Mouse (Mus musculus) neural tube, embryonic 14.5 days (tissue): ENCODE results near the gene Cfap61. TPM values are rescaled to one million over a fixed set of nuclear protein-coding genes. Genes with fewer than 3 reads are reported as not detected.

Experiments
- ATAC-seq: fragments of 200-750 bp; cut with Nextera tagmentation; 2 replicates; pipeline ENCODE4 v1.8.0; 2017; ENCODE audit warnings: low read depth, mild to moderate bottlenecking, moderate TSS enrichment, moderate library complexity
- H3K27ac ChIP-seq: fragments of 300-500 bp; sonication (generic); 2 replicates; pipeline ENCODE4 v1.5.1; 2014; ENCODE audit warnings: low read depth, mild to moderate bottlenecking, control low read depth, low read length, moderate library complexity, mixed read lengths
- H3K27me3 ChIP-seq: fragments of 300-500 bp; sonication (generic); 2 replicates; pipeline ENCODE4 v1.6.1; 2014; ENCODE audit warnings: low read length; ENCODE audit not compliant: control insufficient read depth, insufficient read depth
- H3K36me3 ChIP-seq: fragments of 300-500 bp; sonication (generic); 2 replicates; pipeline ENCODE4 v1.6.1; 2014; ENCODE audit warnings: low read length, mixed read lengths; ENCODE audit not compliant: control insufficient read depth, insufficient read depth
- H3K4me1 ChIP-seq: fragments of 300-500 bp; sonication (generic); 2 replicates; pipeline ENCODE4 v1.6.1; 2014; ENCODE audit warnings: low read length; ENCODE audit not compliant: control insufficient read depth, insufficient read depth
- H3K4me2 ChIP-seq: fragments of 300-500 bp; sonication (generic); 2 replicates; pipeline ENCODE4 v1.6.1; 2014; ENCODE audit warnings: mild to moderate bottlenecking, low read depth, low read length, control low read depth
- H3K4me3 ChIP-seq: fragments of 300-500 bp; sonication (generic); 2 replicates; pipeline ENCODE4 v1.5.1; 2014; ENCODE audit warnings: low read depth, low read length, control low read depth, mixed read lengths
- H3K9ac ChIP-seq: fragments of 300-500 bp; sonication (generic); replicated peaks from 2 replicates; pipeline ENCODE4 v1.6.1; 2014; ENCODE audit warnings: low read depth, mild to moderate bottlenecking, control low read depth, low read length, mixed read lengths
- H3K9me3 ChIP-seq: fragments of 300-500 bp; sonication (generic); 2 replicates; pipeline ENCODE4 v1.6.1; 2016; ENCODE audit warnings: low read length; ENCODE audit not compliant: control insufficient read depth
- WGBS: fragments of 180-500 bp; shearing (Covaris S2); extraction: QIAGEN DNeasy Blood & Tissue Kit; methylation state at CpG from one replicate; pipeline ENCODE4 v1.1.7; 2014; 5-methylcytosine and 5-hydroxymethylcytosine counted together
- polyA plus RNA-seq: library from polyadenylated mRNA; unstranded; fragments of >200 nt; fragmentation: Nextera tagmentation; extraction: Ambion mirVana; gene quantifications from 2 replicates; pipeline ENCODE4 v1.2.1, GENCODE M21; 2014

The Cfap61 gene
- polyA plus RNA-seq, 1 experiment from 2014 or later, result 4.9 TPM

DNA sequence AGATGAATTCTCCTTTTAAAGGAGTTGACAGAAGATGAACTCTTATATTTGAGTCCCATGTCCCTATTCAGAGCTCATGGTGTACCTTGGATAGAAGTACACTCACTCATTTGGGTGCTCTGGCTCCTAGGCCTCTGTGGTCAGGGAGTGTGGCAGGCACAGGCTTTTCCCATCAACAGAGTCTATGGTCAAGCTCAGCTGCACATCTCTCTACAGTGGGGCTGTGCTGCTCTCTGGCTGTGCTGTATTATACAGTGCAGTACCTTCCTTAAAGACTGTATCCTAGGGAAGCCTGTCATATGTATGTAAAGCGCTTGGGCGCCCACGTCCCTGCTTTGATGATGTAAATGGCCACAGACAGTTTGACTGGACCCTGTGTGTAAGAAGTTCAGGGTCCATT, 323.0 kb downstream of the Cfap61 start:
- no peaks in the 10 kb centered on the region for H3K9me3 ChIP-seq
- no peak overlapping the region for H3K4me2 ChIP-seq
- no peaks in the 10 kb centered on the region for H3K27me3 ChIP-seq
- WGBS, result 83% methylated on average over 3 of the region's 3 CpGs
- H3K9ac ChIP-seq, result no peak overlapping the region
- peaks cover 24% of the 10 kb centered on the region for H3K4me1 ChIP-seq
- no peak overlapping the region for H3K4me3 ChIP-seq
- no peak for ATAC-seq
- H3K36me3 ChIP-seq, result no peaks in the 10 kb centered on the region
- no peak overlapping the region for H3K27ac ChIP-seq

GRCm38 (mm10) chr2:146258736-146259469, 324.3 kb downstream of the Cfap61 start:
- no peak overlapping the region for H3K4me2 ChIP-seq
- H3K4me1 ChIP-seq, result peaks cover 24% of the 10 kb centered on the region
- no peaks in the 10 kb centered on the region for H3K36me3 ChIP-seq
- no peaks in the 10 kb centered on the region for H3K27me3 ChIP-seq
- peak; percentile 50 for ATAC-seq
- peak overlapping the region; percentile 22; the same call in 1 of the 2 replicates for H3K27ac ChIP-seq
- H3K9me3 ChIP-seq, result no peaks in the 10 kb centered on the region
- WGBS, result 23% methylated on average over 10 of the region's 10 CpGs
- H3K9ac ChIP-seq, result no peak overlapping the region
- no peak overlapping the region for H3K4me3 ChIP-seq

DNA sequence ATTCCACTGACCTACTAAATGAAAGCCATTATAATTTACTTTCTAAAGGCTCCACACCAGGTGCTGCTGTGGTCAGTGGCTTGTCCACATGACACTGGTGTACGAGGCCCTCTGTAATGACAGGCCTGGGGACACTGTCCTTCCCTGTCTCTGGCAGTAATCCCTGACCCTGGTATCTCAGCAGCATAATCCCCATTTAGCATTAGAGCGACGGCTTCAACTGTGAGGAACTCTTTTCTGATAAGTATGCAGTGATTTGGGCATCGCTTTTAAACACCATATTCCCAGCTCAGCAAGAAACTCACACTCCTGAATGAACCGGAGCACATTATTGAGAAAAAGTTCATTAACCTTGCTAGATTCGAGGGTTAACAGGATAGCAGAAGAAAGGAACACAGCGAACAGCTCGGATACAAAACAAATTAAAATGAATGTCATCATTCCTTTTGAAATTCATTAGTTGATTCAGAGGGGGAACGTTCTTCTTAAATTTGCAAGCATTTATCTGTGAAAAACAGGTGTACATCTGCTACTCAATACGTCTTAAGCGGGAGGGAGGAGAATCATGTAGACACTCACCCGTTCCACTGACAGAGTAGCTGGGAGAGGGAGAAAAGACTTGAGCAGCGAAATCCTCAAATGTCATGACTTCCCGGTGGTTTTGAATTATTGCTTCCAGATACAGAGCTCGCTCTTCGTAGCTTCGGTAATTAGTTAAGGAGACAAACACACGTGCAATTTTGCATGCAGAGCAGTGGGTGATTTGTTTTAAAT, 325.4 kb downstream of the Cfap61 start:
- no peak overlapping the region for H3K4me2 ChIP-seq
- no peaks in the 10 kb centered on the region for H3K36me3 ChIP-seq
- peaks cover 24% of the 10 kb centered on the region for H3K4me1 ChIP-seq
- H3K27ac ChIP-seq, result no peak overlapping the region
- H3K4me3 ChIP-seq, result no peak overlapping the region
- H3K9me3 ChIP-seq, result no peaks in the 10 kb centered on the region
- no peak for ATAC-seq
- H3K27me3 ChIP-seq, result no peaks in the 10 kb centered on the region
- 31% methylated on average over 18 of the region's 18 CpGs for WGBS
- H3K9ac ChIP-seq, result no peak overlapping the region

DNA sequence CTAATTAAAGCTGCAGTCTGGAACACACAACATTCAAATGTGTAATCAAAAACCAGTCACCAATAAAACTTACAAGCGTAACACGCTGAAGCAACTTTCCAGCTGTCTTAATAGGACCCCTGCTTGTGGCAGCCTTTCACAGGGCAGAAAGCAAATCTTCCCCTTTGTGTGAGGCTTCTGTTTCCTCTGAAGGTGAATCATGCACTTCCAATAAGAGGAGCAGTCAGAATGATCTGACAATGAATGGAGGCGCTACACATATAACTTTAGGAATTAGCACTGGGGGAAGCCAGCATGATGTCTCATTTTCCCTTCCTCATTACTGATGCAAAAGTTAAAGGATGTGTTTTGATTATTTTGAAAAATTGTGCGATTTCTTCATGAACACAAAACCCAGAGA, 326.6 kb downstream of the Cfap61 start:
- Histone ChIP-seq H3K27me3 (no peaks in the 10 kb centered on the region), H3K36me3 (no peaks in the 10 kb centered on the region), H3K9me3 (no peaks in the 10 kb centered on the region), H3K4me2 (no peak overlapping the region), H3K4me1 (peaks cover 24% of the 10 kb centered on the region), H3K27ac (no peak overlapping the region), H3K4me3 (no peak overlapping the region), H3K9ac (no peak overlapping the region)
- ATAC-seq, result no peak
- WGBS, result 36% methylated on average over 4 of the region's 4 CpGs

DNA sequence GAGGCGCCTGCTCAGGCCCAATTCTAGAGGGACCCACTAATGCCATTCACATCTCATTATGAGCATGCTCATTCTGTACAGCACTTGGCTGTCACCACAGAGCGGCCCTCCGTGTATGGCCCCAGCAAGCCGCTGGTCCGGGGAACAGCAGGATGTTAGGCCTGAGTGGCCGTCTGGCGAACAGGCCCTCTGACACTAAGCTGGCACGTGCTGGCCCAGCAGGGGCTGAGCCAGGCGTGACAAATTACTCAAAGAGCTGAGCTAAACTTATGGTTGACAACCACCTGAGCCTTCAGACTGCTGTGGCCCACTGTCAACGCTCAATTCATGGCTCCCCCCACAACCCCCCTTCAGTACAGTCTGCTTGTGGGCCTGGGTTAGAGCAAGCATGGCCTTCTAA, 327.6 kb downstream of the Cfap61 start:
- ATAC-seq, result peak; percentile 76; the same call in 1 of the 2 replicates
- Histone ChIP-seq H3K27ac (no peak overlapping the region), H3K4me2 (no peak overlapping the region), H3K36me3 (no peaks in the 10 kb centered on the region), H3K9ac (no peak overlapping the region), H3K4me1 (peaks cover 24% of the 10 kb centered on the region), H3K4me3 (no peak overlapping the region), H3K9me3 (no peaks in the 10 kb centered on the region), H3K27me3 (no peaks in the 10 kb centered on the region)
- WGBS, result 5% methylated on average over 10 of the region's 10 CpGs

DNA sequence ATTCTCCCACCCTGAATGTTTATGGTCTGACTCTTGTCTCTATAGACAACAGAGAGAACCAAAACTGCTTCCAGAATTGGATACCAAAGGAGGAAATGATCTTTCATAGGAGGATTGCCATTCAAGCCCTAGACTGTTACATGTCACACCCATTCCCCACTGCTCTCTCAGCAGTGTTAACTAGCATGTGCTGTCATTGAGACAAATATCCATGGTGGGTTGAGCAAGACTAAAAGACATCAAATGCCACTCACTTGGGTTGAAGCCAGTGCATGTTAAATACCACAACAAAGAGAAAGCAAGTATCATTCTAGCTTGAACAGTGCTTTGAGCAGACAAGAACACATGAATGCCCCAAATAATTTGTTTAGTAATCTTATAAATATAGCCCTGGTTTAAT, 328.4 kb downstream of the Cfap61 start:
- Histone ChIP-seq H3K4me3 (no peak overlapping the region), H3K36me3 (no peaks in the 10 kb centered on the region), H3K9me3 (no peaks in the 10 kb centered on the region), H3K4me2 (no peak overlapping the region), H3K4me1 (peaks cover 21% of the 10 kb centered on the region), H3K27ac (no peak overlapping the region), H3K9ac (no peak overlapping the region), H3K27me3 (no peaks in the 10 kb centered on the region)
- no peak for ATAC-seq

Other genes starting within 250 kb of the Cfap61 start
- gene Naa20, start 32.7 kb upstream of the Cfap61 start, polyA plus RNA-seq, result 145 and 151 TPM in 2 replicates
- 26.1 and 28.7 TPM in 2 replicates for gene Crnkl1, start 230 bp downstream of the Cfap61 start, polyA plus RNA-seq